Mouse (Mus musculus) stomach, embryonic 16.5 days (tissue): ENCODE measurements at regions not wholly inside any gene's neighbourhood (a gene's known extent, or its start where the extent isn't known, plus 50 kb on each side); places are given as distances from the start of the nearest gene placed in this dataset.

Experiments used
- ATAC-seq: fragments of 200-750 bp; cut with Nextera tagmentation; 2 replicates; pipeline ENCODE4 v1.8.0; 2017; ENCODE audit warnings: moderate number of reproducible peaks, moderate TSS enrichment; ENCODE audit not compliant: insufficient read depth, low FRiP score
- H3K27ac ChIP-seq: fragments of 300-500 bp; sonication (generic); 2 replicates; pipeline ENCODE4 v1.5.1; 2014; ENCODE audit warnings: low read length
- H3K27me3 ChIP-seq: fragments of 300-500 bp; sonication (generic); 2 replicates; pipeline ENCODE4 v1.6.1; 2014; ENCODE audit warnings: low read length, control low read depth, mixed read lengths; ENCODE audit not compliant: control insufficient read depth, insufficient read depth
- H3K36me3 ChIP-seq: fragments of 300-500 bp; sonication (generic); 2 replicates; pipeline ENCODE4 v1.6.1; 2014; ENCODE audit warnings: low read length; ENCODE audit not compliant: control insufficient read depth, insufficient read depth
- H3K4me1 ChIP-seq: fragments of 300-500 bp; sonication (generic); 2 replicates; pipeline ENCODE4 v1.6.1; 2014; ENCODE audit warnings: low read length, control low read depth, mixed read lengths; ENCODE audit not compliant: control insufficient read depth, insufficient read depth
- H3K4me2 ChIP-seq: fragments of 300-500 bp; sonication (generic); 2 replicates; pipeline ENCODE4 v1.6.1; 2014; ENCODE audit warnings: low read depth, low read length, mixed read lengths
- H3K4me3 ChIP-seq: fragments of 300-500 bp; sonication (generic); replicated peaks from 2 replicates; pipeline ENCODE4 v1.5.1; 2014; ENCODE audit warnings: mild to moderate bottlenecking, low read length
- H3K9ac ChIP-seq: fragments of 300-500 bp; sonication (generic); 2 replicates; pipeline ENCODE4 v1.6.1; 2014; ENCODE audit warnings: low read length
- H3K9me3 ChIP-seq: fragments of 300-500 bp; sonication (generic); replicated peaks from 2 replicates; pipeline ENCODE4 v1.6.1; 2016; ENCODE audit warnings: low read length, control low read depth; ENCODE audit not compliant: control insufficient read depth
- WGBS: fragments of 180-500 bp; shearing (Covaris S2); extraction: QIAGEN DNeasy Blood & Tissue Kit; methylation state at CpG from one replicate; pipeline ENCODE4 v1.1.7; 2014; 5-methylcytosine and 5-hydroxymethylcytosine counted together

- no peaks in the 10 kb centered on the region for H3K36me3 ChIP-seq
- H3K27ac ChIP-seq: peak overlapping the region; percentile 7; the same call in 1 of the 2 replicates
- H3K4me1 ChIP-seq: no peaks in the 10 kb centered on the region
- H3K9me3 ChIP-seq: no peaks in the 10 kb centered on the region
- WGBS: 54% methylated on average over 5 of the region's 5 CpGs
- no peak overlapping the region for H3K4me3 ChIP-seq
- no peaks in the 10 kb centered on the region for H3K27me3 ChIP-seq
- no peak for ATAC-seq
- H3K9ac ChIP-seq: no peak overlapping the region
- H3K4me2 ChIP-seq: no peak overlapping the region
Observed at GRCm38 (mm10) chr11:112956748-112957440, 174.9 kb downstream of the Sox9 start.

DNA sequence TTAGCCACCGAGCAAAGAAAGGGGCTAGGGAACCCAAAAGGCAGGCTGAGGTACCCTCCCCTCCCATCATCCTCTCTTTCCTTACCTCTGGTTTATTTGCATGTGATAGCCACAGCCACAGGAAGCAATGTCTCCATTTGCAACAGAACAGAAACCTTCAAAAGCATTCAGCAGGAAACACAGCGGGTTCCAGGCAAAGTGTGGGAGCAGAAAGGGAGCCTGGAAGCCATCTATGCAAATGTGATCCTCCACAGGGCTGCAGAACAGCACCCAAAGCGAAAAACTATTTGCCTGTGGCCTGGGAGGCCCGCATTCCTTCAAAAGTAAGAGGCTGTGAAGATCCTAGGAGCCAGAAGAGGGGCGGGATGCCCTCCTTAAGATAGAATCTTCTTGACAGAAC lies 177.6 kb downstream of the Sox9 start:
- H3K9me3 ChIP-seq: no peaks in the 10 kb centered on the region
- no peak overlapping the region for H3K4me2 ChIP-seq
- H3K4me3 ChIP-seq: no peak overlapping the region
- ATAC-seq: no peak
- no peak overlapping the region for H3K27ac ChIP-seq
- H3K27me3 ChIP-seq: no peaks in the 10 kb centered on the region
- 25% methylated on average over 5 of the region's 5 CpGs for WGBS
- no peaks in the 10 kb centered on the region for H3K36me3 ChIP-seq
- no peaks in the 10 kb centered on the region for H3K4me1 ChIP-seq
- no peak overlapping the region for H3K9ac ChIP-seq

GRCm38 (mm10) chr11:112973286-112973685 lies 191.3 kb downstream of the Sox9 start:
- H3K27ac ChIP-seq: no peak overlapping the region
- no peaks in the 10 kb centered on the region for H3K36me3 ChIP-seq
- no peaks in the 10 kb centered on the region for H3K4me1 ChIP-seq
- ATAC-seq: no peak
- H3K9me3 ChIP-seq: no peaks in the 10 kb centered on the region
- no peaks in the 10 kb centered on the region for H3K27me3 ChIP-seq
- no peak overlapping the region for H3K4me3 ChIP-seq
- no peak overlapping the region for H3K9ac ChIP-seq
- no peak overlapping the region for H3K4me2 ChIP-seq
- 62% methylated on average over 8 of the region's 8 CpGs for WGBS

GRCm38 (mm10) chr11:112974893-112975292 lies 192.9 kb downstream of the Sox9 start:
- Histone ChIP-seq H3K27me3 (no peaks in the 10 kb centered on the region), H3K9me3 (no peaks in the 10 kb centered on the region), H3K9ac (no peak overlapping the region), H3K4me1 (peaks cover 8% of the 10 kb centered on the region), H3K36me3 (no peaks in the 10 kb centered on the region), H3K4me3 (no peak overlapping the region), H3K27ac (no peak overlapping the region), H3K4me2 (no peak overlapping the region)
- WGBS: 81% methylated on average over 7 of the region's 7 CpGs
- no peak for ATAC-seq

DNA sequence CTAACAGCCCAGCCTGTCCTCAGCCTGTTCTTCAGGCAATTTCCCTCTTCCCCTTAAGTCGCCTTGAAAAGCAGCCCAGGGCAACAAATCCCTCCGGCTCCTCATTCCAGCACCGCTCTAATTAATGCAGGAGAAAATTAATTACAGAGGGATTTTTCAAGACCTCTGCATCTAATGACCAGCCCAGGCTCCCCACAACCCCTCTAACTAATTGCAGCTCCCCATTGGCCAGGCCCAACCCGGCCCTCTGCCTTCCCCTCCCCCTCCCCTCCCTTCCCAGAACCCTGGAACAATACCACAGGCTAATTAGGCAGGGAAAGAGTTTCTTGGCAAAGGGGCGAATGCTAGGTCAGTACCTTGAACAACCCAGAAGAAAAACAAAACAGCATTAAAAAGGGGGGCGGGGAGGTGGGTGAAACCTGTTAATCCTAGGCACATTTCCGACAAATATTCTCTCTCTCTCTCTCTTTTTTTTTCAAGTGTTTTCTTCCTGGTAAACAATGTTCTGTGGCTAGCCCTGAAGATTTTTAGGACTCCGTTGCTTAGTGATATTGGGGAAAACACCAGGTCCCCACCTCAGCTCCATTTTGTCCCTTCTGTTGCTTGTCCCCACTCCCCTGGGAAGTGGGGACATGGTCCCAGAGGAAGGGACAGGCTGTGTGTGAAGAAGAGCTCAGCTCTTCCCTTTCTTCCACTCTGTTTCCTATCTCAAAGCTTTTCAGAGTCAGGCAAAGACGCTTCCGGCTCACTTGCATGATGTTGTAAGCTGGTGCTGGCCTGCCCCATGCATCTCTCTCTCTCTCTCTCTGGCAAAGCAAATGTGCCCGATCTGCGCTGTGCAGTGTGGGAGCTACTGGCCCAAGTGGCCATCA lies 195.1 kb downstream of the Sox9 start:
- 43% methylated on average over 12 of the region's 12 CpGs for WGBS
- Histone ChIP-seq H3K36me3 (no peaks in the 10 kb centered on the region), H3K4me1 (peaks cover 8% of the 10 kb centered on the region), H3K4me2 (no peak overlapping the region), H3K9me3 (no peaks in the 10 kb centered on the region), H3K27ac (no peak overlapping the region), H3K4me3 (no peak overlapping the region), H3K27me3 (no peaks in the 10 kb centered on the region), H3K9ac (no peak overlapping the region)
- ATAC-seq: no peak; the same call in 1 of the 2 replicates

DNA sequence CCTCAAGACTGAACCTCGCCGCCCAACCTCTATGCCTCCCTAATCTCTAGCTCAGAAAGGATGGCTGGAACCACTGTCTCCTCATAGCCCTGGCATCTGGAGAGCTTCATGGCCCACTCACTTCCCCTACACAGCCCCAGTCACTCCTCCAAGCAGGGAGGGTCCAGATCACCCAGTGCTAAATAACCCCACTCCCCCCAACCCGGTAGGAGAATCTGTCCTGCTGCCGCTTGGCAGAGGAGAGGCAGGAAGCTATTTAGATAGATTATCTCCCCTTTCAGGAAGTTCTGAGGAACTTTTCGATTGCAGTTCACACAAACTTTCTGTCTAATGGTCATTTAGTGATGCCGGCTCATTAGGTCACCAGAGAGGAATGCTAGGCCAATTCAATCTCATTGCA lies 196.9 kb downstream of the Sox9 start:
- Histone ChIP-seq H3K36me3 (no peaks in the 10 kb centered on the region), H3K4me1 (peaks cover 8% of the 10 kb centered on the region), H3K9me3 (no peaks in the 10 kb centered on the region), H3K9ac (no peak overlapping the region), H3K4me2 (no peak overlapping the region), H3K27ac (no peak overlapping the region), H3K27me3 (no peaks in the 10 kb centered on the region), H3K4me3 (no peak overlapping the region)
- no peak for ATAC-seq
- WGBS: 37% methylated on average over 6 of the region's 6 CpGs

GRCm38 (mm10) chr11:112979413-112979812 lies 197.4 kb downstream of the Sox9 start:
- 64% methylated on average over 10 of the region's 10 CpGs for WGBS
- H3K9me3 ChIP-seq: no peaks in the 10 kb centered on the region
- no peak for ATAC-seq

GRCm38 (mm10) chr11:112982165-112982801 lies 200.3 kb downstream of the Sox9 start:
- H3K4me2 ChIP-seq: no peak overlapping the region
- no peak for ATAC-seq
- H3K4me3 ChIP-seq: no peak overlapping the region
- 67% methylated on average over 11 of the region's 11 CpGs for WGBS
- peaks cover 8% of the 10 kb centered on the region for H3K4me1 ChIP-seq
- H3K9ac ChIP-seq: no peak overlapping the region
- no peaks in the 10 kb centered on the region for H3K36me3 ChIP-seq
- no peak overlapping the region for H3K27ac ChIP-seq
- H3K9me3 ChIP-seq: no peaks in the 10 kb centered on the region
- H3K27me3 ChIP-seq: no peaks in the 10 kb centered on the region

More at GRCm38 (mm10) chr11:112979413-112979812, 197.4 kb downstream of the Sox9 start:
- H3K4me3 ChIP-seq: no peak overlapping the region
- H3K36me3 ChIP-seq: no peaks in the 10 kb centered on the region
- H3K4me2 ChIP-seq: no peak overlapping the region
- no peak overlapping the region for H3K27ac ChIP-seq
- no peaks in the 10 kb centered on the region for H3K27me3 ChIP-seq
- H3K9ac ChIP-seq: no peak overlapping the region
- peaks cover 8% of the 10 kb centered on the region for H3K4me1 ChIP-seq
